Mouse (Mus musculus) C2C12 (cell line): Measurements from ENCODE around the gene Cdh7. TPM values are rescaled to one million over a fixed set of nuclear protein-coding genes. Genes with fewer than 3 reads are reported as not detected.

Experiments
- H3K27me3 ChIP-seq: one replicate; pipeline ENCODE4 v1.6.1; 2011; ENCODE audit not compliant: control insufficient read depth, insufficient read depth, insufficient read length
- H3K36me3 ChIP-seq: one replicate; pipeline ENCODE4 v1.6.1; 2011; ENCODE audit not compliant: control insufficient read depth, insufficient read depth
- H3K4me3 ChIP-seq: one replicate; pipeline ENCODE4 v1.5.1; 2011; ENCODE audit warnings: mild to moderate bottlenecking, control low read depth; ENCODE audit not compliant: poor library complexity, insufficient read depth, severe bottlenecking
- H3K79me2 ChIP-seq: one replicate; pipeline ENCODE4 v1.6.1; 2011; ENCODE audit not compliant: control insufficient read depth, insufficient read depth
- H3K79me3 ChIP-seq: one replicate; pipeline ENCODE4 v1.6.1; 2011; ENCODE audit warnings: low read depth, control low read depth
- H3ac ChIP-seq: one replicate; pipeline ENCODE3; 2011; ENCODE audit warnings: low read depth; ENCODE audit not compliant: control insufficient read depth, insufficient read length
- CEBPB ChIP-seq: IDR thresholded peaks from one replicate; pipeline ENCODE4 v1.6.1; 2011; ENCODE audit warnings: low read depth, mild to moderate bottlenecking, control low read depth, moderate library complexity
- CTCF ChIP-seq: IDR thresholded peaks from one replicate; pipeline ENCODE4 v1.5.1; 2011; ENCODE audit not compliant: control insufficient read depth, insufficient read depth, insufficient read length
- FOSL1 ChIP-seq: IDR thresholded peaks from one replicate; pipeline ENCODE4 v1.8.0; 2011; ENCODE audit warnings: mild to moderate bottlenecking, low read length; ENCODE audit not compliant: poor library complexity, insufficient read depth, severe bottlenecking
- MAX ChIP-seq: IDR thresholded peaks from one replicate; pipeline ENCODE4 v1.6.1; 2011; ENCODE audit warnings: mild to moderate bottlenecking, control low read depth
- MYOD1 ChIP-seq: IDR thresholded peaks from one replicate; pipeline ENCODE4 v1.6.1; 2011; ENCODE audit warnings: low read depth; ENCODE audit not compliant: control insufficient read depth, insufficient read length
- MYOG ChIP-seq: IDR thresholded peaks from one replicate; pipeline ENCODE4 v1.6.1; 2011; ENCODE audit not compliant: control insufficient read depth, insufficient read length; ENCODE audit errors: extremely low read depth
- USF1 ChIP-seq: IDR thresholded peaks from one replicate; pipeline ENCODE4 v1.6.1; 2011; ENCODE audit warnings: low read depth, mild to moderate bottlenecking, control low read depth, moderate library complexity
- polyA plus RNA-seq: library from polyadenylated mRNA; unstranded; fragments of >200 nt; fragmentation: generic; extraction: Trizol; gene quantifications from one replicate; pipeline ENCODE4 v1.2.1, GENCODE M21; 2012; ENCODE audit warnings: missing spikeins

Gene Cdh7
- polyA plus RNA-seq, 1 experiment, result not detected

GRCm38 (mm10) chr1:110004451-110004850 lies 22.2 kb downstream of the Cdh7 start:
- Histone ChIP-seq H3K79me2 (no peaks in the 10 kb centered on the region), H3K27me3 (no peaks in the 10 kb centered on the region), H3K79me3 (no peaks in the 10 kb centered on the region), H3K36me3 (no peaks in the 10 kb centered on the region), H3ac (no peak overlapping the region), H3K4me3 (no peak overlapping the region)
- no peak for TF ChIP-seq MAX
- no peak for TF ChIP-seq MYOG
- TF ChIP-seq MYOD1, result no peak
- TF ChIP-seq CEBPB, result no peak
- TF ChIP-seq FOSL1, result no peak
- TF ChIP-seq USF1, result no peak
- TF ChIP-seq CTCF, result no peak

- Histone ChIP-seq H3K4me3 (no peak overlapping the region), H3K27me3 (no peaks in the 10 kb centered on the region), H3ac (no peak overlapping the region), H3K79me2 (no peaks in the 10 kb centered on the region), H3K79me3 (no peaks in the 10 kb centered on the region), H3K36me3 (no peaks in the 10 kb centered on the region)
- no peak for TF ChIP-seq CTCF
- no peak for TF ChIP-seq MYOG
- TF ChIP-seq MAX, result no peak
- no peak for TF ChIP-seq MYOD1
- no peak for TF ChIP-seq FOSL1
- TF ChIP-seq CEBPB, result no peak
These were observed 22.8 kb downstream of the Cdh7 start for GRCm38 (mm10) chr1:110005038-110005437.

- H3ac ChIP-seq, result no peak overlapping the region
- H3K27me3 ChIP-seq, result no peaks in the 10 kb centered on the region
- H3K36me3 ChIP-seq, result no peaks in the 10 kb centered on the region
- H3K79me2 ChIP-seq, result no peaks in the 10 kb centered on the region
- H3K4me3 ChIP-seq, result no peak overlapping the region
- H3K79me3 ChIP-seq, result no peaks in the 10 kb centered on the region
- TF ChIP-seq MYOD1 (no peak), MAX (no peak)
These were observed 29.9 kb downstream of the Cdh7 start for GRCm38 (mm10) chr1:110012153-110012552.

- TF ChIP-seq MYOG (no peak), CTCF (no peak), USF1 (no peak), MYOD1 (no peak), CEBPB (no peak), MAX (no peak), FOSL1 (no peak)
- no peaks in the 10 kb centered on the region for H3K36me3 ChIP-seq
- H3K27me3 ChIP-seq, result no peaks in the 10 kb centered on the region
- no peak overlapping the region for H3ac ChIP-seq
- no peaks in the 10 kb centered on the region for H3K79me2 ChIP-seq
- H3K4me3 ChIP-seq, result no peak overlapping the region
- no peaks in the 10 kb centered on the region for H3K79me3 ChIP-seq
These were observed 74.1 kb downstream of the Cdh7 start for GRCm38 (mm10) chr1:110056317-110056716.

GRCm38 (mm10) chr1:110067405-110067804 lies 85.2 kb downstream of the Cdh7 start:
- H3K36me3 ChIP-seq, result no peaks in the 10 kb centered on the region
- TF ChIP-seq MAX (no peak), MYOD1 (no peak), USF1 (no peak), FOSL1 (no peak), CEBPB (no peak), CTCF (no peak), MYOG (no peak)
- no peaks in the 10 kb centered on the region for H3K79me3 ChIP-seq
- no peak overlapping the region for H3K4me3 ChIP-seq
- H3K27me3 ChIP-seq, result no peaks in the 10 kb centered on the region
- H3ac ChIP-seq, result no peak overlapping the region
- H3K79me2 ChIP-seq, result no peaks in the 10 kb centered on the region

GRCm38 (mm10) chr1:110078471-110078870 lies 96.2 kb downstream of the Cdh7 start:
- H3K36me3 ChIP-seq, result no peaks in the 10 kb centered on the region
- TF ChIP-seq MYOG (no peak), CEBPB (no peak), MAX (no peak), MYOD1 (no peak)

More at GRCm38 (mm10) chr1:110078471-110078870, 96.2 kb downstream of the Cdh7 start:
- Histone ChIP-seq H3K4me3 (no peak overlapping the region), H3K27me3 (no peaks in the 10 kb centered on the region), H3ac (no peak overlapping the region), H3K79me2 (no peaks in the 10 kb centered on the region), H3K79me3 (no peaks in the 10 kb centered on the region)
